Mouse (Mus musculus): Measurements from ENCODE around the gene Spdye4c.

DNA sequence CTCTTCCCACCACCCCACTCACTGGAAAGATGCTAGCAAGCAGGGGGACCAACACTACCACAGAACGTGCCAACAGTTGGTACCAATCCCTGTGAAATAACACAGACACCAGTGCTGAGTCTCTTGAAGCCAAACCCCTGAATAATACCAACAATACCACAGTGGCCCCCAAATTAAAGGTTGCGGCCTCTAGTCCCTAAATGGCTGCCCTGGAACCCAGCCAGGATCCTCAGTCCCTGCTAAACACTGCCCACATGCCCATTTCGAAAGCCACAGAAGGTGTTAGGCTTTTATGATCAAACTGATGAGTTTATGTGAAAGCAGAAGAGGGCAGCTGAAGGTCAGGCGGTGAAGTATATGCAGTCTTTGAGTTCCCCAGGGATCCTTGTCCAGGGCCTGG lies 20.0 kb upstream of the Spdye4c start:
- no peak for TF ChIP-seq CTCF (IDR thresholded peaks at IDR 0.05; ENCODE audit: low read depth)
- TF ChIP-seq EP300 (IDR thresholded peaks at IDR 0.05; ENCODE audit: low read depth) = no peak
